Mouse (Mus musculus) granulocyte monocyte progenitor cell, adult 5-6 weeks (primary cell): ENCODE data around the gene Papss1. TPM values are rescaled to one million over a fixed set of nuclear protein-coding genes. Genes with fewer than 3 reads are reported as not detected.

Experiments
- total RNA-seq, 2 experiments: library from RNA; stranded (forward) in 1 of 2; stranded (reverse) in 1 of 2; fragments of 200-712, 200-1000 nt in 1 of 2; fragments of >200 nt in 1 of 2; fragmentation: Nextera tagmentation in 1 of 2; gene quantifications; 2 replicates each; pipeline ENCODE4 v1.2.3; 2014 to 2017

Papss1 gene
- total RNA-seq, 2 experiments from 2014 or later: 15.4 to 25.3 TPM

Other genes starting within 250 kb of the Papss1 start
- gene Sgms2, start 73.4 kb upstream of the Papss1 start, total RNA-seq (2014; fragmentation: Nextera tagmentation): 35.8 and 38.3 TPM in 2 replicates
- gene Sgms2, start 73.4 kb upstream of the Papss1 start, total RNA-seq (2017): 46.4 and 53.1 TPM in 2 replicates